Mouse (Mus musculus): Measurements from ENCODE around the gene Arx. TPM values are rescaled to one million over a fixed set of nuclear protein-coding genes. Genes with fewer than 3 reads are reported as not detected.

Gene Arx
- not detected for polyA plus RNA-seq (2014; fragmentation: Illumina TruSeq; extraction: RNeasy Lipid Tissue Mini Kit (QIAGEN cat#74804); ENCODE audit: insufficient read depth, low read depth, low replicate concordance)

GRCm38 (mm10) chrX:93286291-93286893, at the start of gene Arx:
Arx (plus strand) TSS chrX:93286445.

